Mouse (Mus musculus): ENCODE data around the gene Gal3st3. TPM values are rescaled to one million over a fixed set of nuclear protein-coding genes. Genes with fewer than 3 reads are reported as not detected.
"Not testable (repeated sequence)": the region's sequence is repeated elsewhere in the genome, so short reads cannot be mapped to it uniquely, and the experiment has no call there.

Gene Gal3st3
- polyA plus RNA-seq, 1 experiment, result 2.2 TPM

DNA sequence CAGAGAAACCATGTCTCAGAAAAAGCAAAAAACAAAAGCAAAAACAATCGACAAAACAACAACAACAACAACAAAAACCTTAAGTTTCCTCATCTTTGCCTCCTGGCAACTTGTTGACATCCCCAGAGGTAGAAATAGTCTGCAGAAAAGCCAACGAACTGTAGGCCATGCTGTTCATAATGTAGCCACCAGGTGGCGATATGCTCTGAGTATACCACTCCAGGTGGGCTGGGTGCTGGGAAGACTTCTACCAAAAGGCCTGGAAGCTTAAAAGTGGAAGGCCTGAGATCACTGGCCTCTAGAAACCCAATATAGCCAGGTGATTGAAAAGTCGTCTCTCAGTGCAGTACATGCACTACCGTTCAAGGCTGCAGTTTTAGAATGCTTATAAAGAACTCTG lies 39.8 kb downstream of the Gal3st3 start:
- Histone ChIP-seq H3K27me3 (ENCODE audit: control insufficient read depth, insufficient read depth, low read length) (no peaks in the 10 kb centered on the region), H3K4me1 (ENCODE audit: control insufficient read depth, insufficient read depth, low read length) (peaks cover 6% of the 10 kb centered on the region), H3K36me3 (ENCODE audit: control insufficient read depth, insufficient read depth, low read length) (no peaks in the 10 kb centered on the region), H3K4me3 (ENCODE audit: control insufficient read depth, low read depth, low read length) (peak overlapping the region; percentile 78), H3K27ac (ENCODE audit: control insufficient read depth, insufficient read depth, low read depth, low read length) (no peak overlapping the region)
- peak; percentile 71; the same call in 1 of the 2 replicates for TF ChIP-seq CTCF (IDR thresholded peaks at IDR 0.05; ENCODE audit: control insufficient read depth, insufficient read depth, insufficient replicate concordance, low read depth, low read length)
- no peak for TF ChIP-seq POLR2A (IDR thresholded peaks at IDR 0.05; ENCODE audit: control insufficient read depth, low read depth, low read length)

DNA sequence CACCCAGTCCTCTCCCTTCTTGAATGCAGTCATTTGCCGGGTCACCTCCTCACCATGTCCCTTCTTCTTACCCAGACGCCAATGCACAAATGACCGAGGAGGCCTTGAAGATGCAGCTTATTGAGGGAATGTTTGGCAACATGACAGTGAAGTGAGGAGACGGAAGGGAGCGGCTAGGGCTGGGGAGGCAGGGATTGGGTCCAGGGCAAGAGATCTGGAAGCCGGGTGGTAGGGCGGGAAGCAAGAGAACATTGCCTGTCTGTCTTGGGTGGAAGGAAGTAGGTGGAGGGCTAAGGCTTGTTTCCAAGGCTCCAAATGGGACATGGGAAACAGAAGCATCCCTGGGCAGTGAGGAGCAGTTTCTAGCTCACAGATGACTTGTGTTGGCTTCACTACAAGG lies 43.2 kb downstream of the Gal3st3 start:
- no peak overlapping the region for H3K27ac ChIP-seq (ENCODE audit: control insufficient read depth, insufficient read depth, low read depth, low read length)
- peak overlapping the region; percentile 55 for H3K4me3 ChIP-seq (ENCODE audit: control insufficient read depth, low read depth, low read length)
- peaks cover 6% of the 10 kb centered on the region for H3K4me1 ChIP-seq (ENCODE audit: control insufficient read depth, insufficient read depth, low read length)
- TF ChIP-seq POLR2A (IDR thresholded peaks at IDR 0.05; ENCODE audit: control insufficient read depth, low read depth, low read length), result no peak
- no peak for TF ChIP-seq CTCF (IDR thresholded peaks at IDR 0.05; ENCODE audit: control insufficient read depth, insufficient read depth, insufficient replicate concordance, low read depth, low read length)
- no peaks in the 10 kb centered on the region for H3K36me3 ChIP-seq (ENCODE audit: control insufficient read depth, insufficient read depth, low read length)
- no peaks in the 10 kb centered on the region for H3K27me3 ChIP-seq (ENCODE audit: control insufficient read depth, insufficient read depth, low read length)

DNA sequence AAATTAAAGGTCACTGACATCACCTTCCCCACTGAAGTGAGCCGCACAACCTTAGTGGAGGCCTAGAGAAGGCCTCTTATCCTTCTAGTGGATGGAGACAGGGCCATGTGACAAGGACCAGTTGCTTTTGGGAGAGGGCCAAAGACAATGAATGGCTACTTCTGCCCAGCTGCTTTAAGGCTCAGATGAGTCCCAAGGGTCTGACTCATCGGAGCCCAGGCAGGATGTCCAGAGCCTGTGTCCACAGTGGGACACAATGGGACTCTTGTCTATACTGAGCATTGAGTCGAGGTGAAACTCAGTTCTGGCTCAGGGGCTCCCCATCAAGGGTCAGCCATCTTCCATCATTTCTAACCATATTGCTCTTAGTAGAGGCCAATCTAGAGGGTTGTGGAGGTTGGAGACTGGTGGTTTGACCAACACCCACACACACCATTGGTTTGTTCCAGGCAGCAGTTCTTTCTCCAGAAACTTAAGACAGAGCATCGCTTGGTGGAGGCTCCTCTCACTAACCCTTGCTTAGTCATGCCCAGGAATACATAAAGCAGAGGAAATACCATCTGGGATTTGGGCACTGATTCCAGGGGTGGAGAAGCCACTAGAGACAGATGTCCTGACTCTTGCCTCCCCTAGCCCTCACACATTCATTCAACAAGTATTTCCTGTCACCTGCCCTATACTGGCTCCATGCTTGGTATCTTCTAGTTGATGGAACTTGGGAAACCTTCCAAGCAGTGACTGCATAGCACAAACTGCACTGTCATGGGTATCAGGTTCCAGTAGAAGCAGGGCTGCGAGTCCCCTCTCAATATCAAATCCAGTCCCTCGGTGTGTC lies 47.4 kb downstream of the Gal3st3 start:
- H3K27ac ChIP-seq (ENCODE audit: control insufficient read depth, insufficient read depth, low read depth, low read length), result no peak overlapping the region
- no peaks in the 10 kb centered on the region for H3K36me3 ChIP-seq (ENCODE audit: control insufficient read depth, insufficient read depth, low read length)
- H3K4me3 ChIP-seq (ENCODE audit: control insufficient read depth, low read depth, low read length), result no peak overlapping the region
- peaks cover 8% of the 10 kb centered on the region for H3K4me1 ChIP-seq (ENCODE audit: control insufficient read depth, insufficient read depth, low read length)
- H3K27me3 ChIP-seq (ENCODE audit: control insufficient read depth, insufficient read depth, low read length), result no peaks in the 10 kb centered on the region
- TF ChIP-seq POLR2A (IDR thresholded peaks at IDR 0.05; ENCODE audit: control insufficient read depth, low read depth, low read length), result no peak
- no peak for TF ChIP-seq CTCF (IDR thresholded peaks at IDR 0.05; ENCODE audit: control insufficient read depth, insufficient read depth, insufficient replicate concordance, low read depth, low read length)

DNA sequence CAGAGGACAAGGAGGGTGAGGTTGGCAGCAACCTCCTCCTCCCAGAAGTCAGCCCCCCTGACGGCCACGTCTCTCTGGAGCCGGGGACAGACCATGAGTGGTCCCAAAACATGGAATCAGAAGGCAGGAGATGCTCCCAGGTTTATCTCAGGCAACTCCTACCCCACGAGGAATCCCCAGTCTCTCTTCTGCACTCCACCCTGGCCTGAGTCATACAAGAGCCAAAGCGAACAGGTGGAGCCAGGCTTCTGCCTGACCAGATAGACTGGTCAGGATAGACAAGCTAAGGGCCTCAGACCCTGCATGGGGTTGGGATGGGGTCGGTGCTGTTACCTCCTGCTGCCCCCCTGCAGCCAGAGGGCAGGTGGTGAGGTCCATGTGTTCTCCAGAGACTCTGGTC lies 49.9 kb downstream of the Gal3st3 start:
- H3K27me3 ChIP-seq (ENCODE audit: control insufficient read depth, insufficient read depth, low read length), result no peaks in the 10 kb centered on the region
- H3K27ac ChIP-seq (ENCODE audit: control insufficient read depth, insufficient read depth, low read depth, low read length), result no peak overlapping the region
- peaks cover 3% of the 10 kb centered on the region for H3K4me1 ChIP-seq (ENCODE audit: control insufficient read depth, insufficient read depth, low read length)
- H3K4me3 ChIP-seq (ENCODE audit: control insufficient read depth, low read depth, low read length), result no peak overlapping the region
- TF ChIP-seq POLR2A (IDR thresholded peaks at IDR 0.05; ENCODE audit: control insufficient read depth, low read depth, low read length) (no peak), CTCF (IDR thresholded peaks at IDR 0.05; ENCODE audit: control insufficient read depth, insufficient read depth, insufficient replicate concordance, low read depth, low read length) (no peak)
- H3K36me3 ChIP-seq (ENCODE audit: control insufficient read depth, insufficient read depth, low read length), result no peaks in the 10 kb centered on the region

DNA sequence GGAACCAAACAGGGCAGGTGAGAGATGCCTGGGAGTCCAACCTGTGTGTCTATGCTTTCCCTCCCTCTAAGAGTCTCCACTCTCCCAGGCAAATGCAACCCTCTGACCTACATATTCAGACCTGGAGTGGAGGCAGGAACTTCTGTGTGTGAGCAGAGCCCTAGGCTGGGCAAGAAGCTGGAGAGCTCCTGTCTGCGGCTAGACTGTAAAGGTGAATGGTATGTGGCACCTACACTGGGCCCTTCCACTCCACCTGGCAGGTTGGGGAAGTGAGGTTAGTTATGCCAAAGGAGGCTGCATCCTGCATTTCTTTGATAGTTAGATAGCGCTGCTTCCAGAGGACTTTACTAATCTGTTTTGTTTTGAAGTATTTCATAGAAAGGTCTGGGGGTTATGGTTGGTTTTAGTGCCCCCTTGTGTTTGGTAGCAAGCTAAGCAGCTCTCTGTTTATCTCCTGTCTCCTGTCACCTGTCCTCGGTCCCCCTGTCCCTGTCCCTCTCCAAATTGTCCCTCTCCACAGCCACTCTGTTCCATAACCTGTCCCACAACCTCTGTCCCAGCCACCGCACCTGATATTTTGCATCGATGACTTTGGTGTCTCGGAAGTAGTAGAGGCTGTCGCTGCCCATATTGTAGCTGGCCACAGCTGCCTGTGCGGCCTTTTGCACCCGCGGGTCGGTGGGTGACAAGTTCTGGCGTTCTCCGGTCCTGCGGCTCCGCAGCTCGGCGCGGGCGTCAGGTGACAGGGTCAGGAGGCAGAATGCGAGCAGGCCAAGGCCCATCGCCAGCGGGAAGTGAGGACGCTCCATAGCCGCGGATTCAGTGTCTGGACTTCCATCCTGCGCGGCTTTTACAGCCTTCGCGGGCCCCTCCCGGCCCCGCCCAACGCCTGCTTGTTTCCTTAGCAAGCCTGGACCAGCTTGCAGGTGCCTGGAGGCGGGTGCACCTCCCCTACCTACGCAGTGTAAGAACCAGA lies 50.7 kb downstream of the Gal3st3 start:
- Histone ChIP-seq H3K4me1 (ENCODE audit: control insufficient read depth, insufficient read depth, low read length) (peaks cover 3% of the 10 kb centered on the region), H3K27ac (ENCODE audit: control insufficient read depth, insufficient read depth, low read depth, low read length) (no peak overlapping the region), H3K27me3 (ENCODE audit: control insufficient read depth, insufficient read depth, low read length) (no peaks in the 10 kb centered on the region), H3K36me3 (ENCODE audit: control insufficient read depth, insufficient read depth, low read length) (no peaks in the 10 kb centered on the region), H3K4me3 (ENCODE audit: control insufficient read depth, low read depth, low read length) (peak overlapping the region; percentile 1; the same call in 1 of the 2 replicates)
- TF ChIP-seq CTCF (IDR thresholded peaks at IDR 0.05; ENCODE audit: control insufficient read depth, insufficient read depth, insufficient replicate concordance, low read depth, low read length), result peak; percentile 3; the same call in 1 of the 2 replicates
- no peak for TF ChIP-seq POLR2A (IDR thresholded peaks at IDR 0.05; ENCODE audit: control insufficient read depth, low read depth, low read length)

DNA sequence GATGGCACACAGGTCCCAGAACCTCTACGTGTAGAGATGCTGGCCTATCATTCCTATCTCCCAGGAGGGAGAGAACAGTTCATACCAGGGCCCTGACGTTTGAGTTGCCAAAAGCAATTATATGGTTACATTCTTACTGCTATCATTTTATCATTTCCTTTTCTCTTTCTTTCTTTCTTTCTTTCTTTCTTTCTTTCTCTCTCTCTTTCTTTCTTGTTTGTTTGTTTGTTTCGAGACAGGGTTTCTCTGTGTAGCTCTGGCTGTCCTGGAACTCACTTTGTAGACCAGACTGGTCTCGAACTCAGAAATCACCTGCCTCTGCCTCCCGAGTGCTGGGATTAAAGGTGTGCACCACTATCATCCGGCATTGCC lies 51.4 kb downstream of the Gal3st3 start, which contains the start of gene Cst6:
Cst6 (minus strand) TSS at position 73 of the 372 bp plus-strand sequence.
- H3K27ac ChIP-seq (ENCODE audit: control insufficient read depth, insufficient read depth, low read depth, low read length); H3K4me1 ChIP-seq (ENCODE audit: control insufficient read depth, insufficient read depth, low read length): not testable (repeated sequence)

GRCm38 (mm10) chr19:5353609-5354008 lies 55.5 kb downstream of the Gal3st3 start:
- no peak overlapping the region for H3K27ac ChIP-seq (ENCODE audit: control insufficient read depth, insufficient read depth, low read depth, low read length)
- H3K4me3 ChIP-seq (ENCODE audit: control insufficient read depth, low read depth, low read length), result no peak overlapping the region
- TF ChIP-seq POLR2A (IDR thresholded peaks at IDR 0.05; ENCODE audit: control insufficient read depth, low read depth, low read length) (no peak), CTCF (IDR thresholded peaks at IDR 0.05; ENCODE audit: control insufficient read depth, insufficient read depth, insufficient replicate concordance, low read depth, low read length) (no peak)
- no peaks in the 10 kb centered on the region for H3K27me3 ChIP-seq (ENCODE audit: control insufficient read depth, insufficient read depth, low read length)
- peaks cover 3% of the 10 kb centered on the region for H3K4me1 ChIP-seq (ENCODE audit: control insufficient read depth, insufficient read depth, low read length)
- no peaks in the 10 kb centered on the region for H3K36me3 ChIP-seq (ENCODE audit: control insufficient read depth, insufficient read depth, low read length)

More for the DNA sequence above, 51.4 kb downstream of the Gal3st3 start, which contains the start of gene Cst6:
- H3K27me3 ChIP-seq (ENCODE audit: control insufficient read depth, insufficient read depth, low read length); H3K36me3 ChIP-seq (ENCODE audit: control insufficient read depth, insufficient read depth, low read length): not testable (repeated sequence)
- H3K4me3 ChIP-seq (ENCODE audit: control insufficient read depth, low read depth, low read length), result peak within 1 kb of the TSS; percentile 1; the same call in 1 of the 2 replicates
